Mouse (Mus musculus): ENCODE measurements around the gene Emx1. TPM values are rescaled to one million over a fixed set of nuclear protein-coding genes. Genes with fewer than 3 reads are reported as not detected.

Emx1 gene
- polyA plus RNA-seq, 1 experiment from 2014 or later = 68.6 TPM

DNA sequence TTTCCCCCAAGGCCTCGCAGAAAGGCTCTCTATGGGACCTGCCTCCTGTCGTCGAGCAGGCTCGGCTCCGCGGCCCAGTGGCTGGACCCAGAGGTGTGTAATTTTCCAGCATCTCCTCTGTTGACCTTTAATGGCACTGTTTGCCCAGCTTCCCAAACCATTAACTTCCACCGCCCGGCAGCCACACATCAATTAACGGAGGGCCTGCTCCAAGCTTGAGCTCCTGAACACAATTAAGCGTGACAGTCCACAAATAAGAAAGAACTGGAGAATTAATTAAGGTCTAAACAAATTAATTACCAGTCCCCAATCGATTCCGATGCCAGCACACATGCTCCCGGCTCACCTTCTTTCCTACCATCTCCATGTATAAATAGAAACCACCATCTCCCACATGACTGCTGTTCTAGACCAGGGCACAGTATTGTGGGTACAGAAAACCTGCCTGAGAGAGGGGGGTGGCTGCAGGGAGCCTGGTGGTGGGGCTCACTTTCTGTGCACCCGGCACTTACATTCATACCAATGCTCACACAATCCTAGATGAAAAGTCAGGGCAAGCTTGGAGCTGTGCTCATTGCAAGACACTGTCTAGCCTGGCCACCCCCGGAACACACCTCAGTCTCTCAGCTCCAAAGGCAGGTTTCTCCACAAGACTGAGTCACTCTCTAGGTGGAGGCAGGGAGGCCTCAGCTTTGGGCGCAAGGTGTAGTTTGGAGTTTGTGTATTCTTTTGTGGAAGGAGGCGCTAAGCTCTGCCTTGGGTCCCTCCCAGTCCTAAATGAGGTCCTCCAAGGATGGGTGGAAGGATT lies 65.2 kb downstream of the Emx1 start:
- H3K27ac ChIP-seq (ENCODE audit: low read depth, low read length) = no peak overlapping the region
- no peaks in the 10 kb centered on the region for H3K36me3 ChIP-seq (ENCODE audit: control insufficient read depth, insufficient read depth, low read length)
- ATAC-seq (peak; percentile 58), DNase-seq (ENCODE audit: low spot score) (peak; percentile 61)
- 40% methylated on average over 17 of the region's 17 CpGs for WGBS
- no peak overlapping the region for H3K9ac ChIP-seq (ENCODE audit: low read length)
- no peak overlapping the region for H3K4me3 ChIP-seq (ENCODE audit: low read depth, low read length)
- H3K9me3 ChIP-seq (replicated peaks; ENCODE audit: control insufficient read depth, low read length) = no peaks in the 10 kb centered on the region
- peaks cover 4% of the 10 kb centered on the region; the same call in 1 of the 2 replicates for H3K4me1 ChIP-seq (ENCODE audit: control insufficient read depth, insufficient read depth, low read length)
- no peaks in the 10 kb centered on the region for H3K27me3 ChIP-seq (replicated peaks; ENCODE audit: control insufficient read depth, insufficient read depth, low read length)
- no peak overlapping the region for H3K4me2 ChIP-seq (ENCODE audit: low read length)

DNA sequence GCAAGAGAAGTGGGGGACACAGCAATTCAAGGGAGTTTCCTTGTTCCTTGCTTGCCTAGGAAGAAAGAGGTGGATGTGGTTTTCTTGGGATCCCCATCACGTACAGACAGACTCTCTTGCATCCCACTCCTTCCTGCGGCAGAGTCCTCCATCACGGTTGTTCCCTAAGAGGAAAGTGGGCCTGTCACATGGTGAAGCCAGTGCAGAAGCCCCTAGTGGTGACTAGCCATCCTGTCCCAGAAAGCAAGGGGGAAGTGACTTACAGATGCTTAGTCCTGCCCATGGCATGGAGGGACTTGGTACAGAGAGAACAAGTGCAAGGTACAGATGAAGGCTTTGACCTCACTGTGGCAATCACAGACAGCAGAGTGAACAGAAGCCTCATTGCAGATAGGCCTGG lies 66.0 kb downstream of the Emx1 start:
- no peak for ATAC-seq
- Histone ChIP-seq H3K9me3 (replicated peaks; ENCODE audit: control insufficient read depth, low read length) (no peaks in the 10 kb centered on the region), H3K36me3 (ENCODE audit: control insufficient read depth, insufficient read depth, low read length) (no peaks in the 10 kb centered on the region), H3K27me3 (replicated peaks; ENCODE audit: control insufficient read depth, insufficient read depth, low read length) (no peaks in the 10 kb centered on the region), H3K4me1 (ENCODE audit: control insufficient read depth, insufficient read depth, low read length) (peaks cover 4% of the 10 kb centered on the region; the same call in 1 of the 2 replicates), H3K4me2 (ENCODE audit: low read length) (no peak overlapping the region), H3K9ac (ENCODE audit: low read length) (no peak overlapping the region), H3K27ac (ENCODE audit: low read depth, low read length) (no peak overlapping the region), H3K4me3 (ENCODE audit: low read depth, low read length) (no peak overlapping the region)
- DNase-seq (ENCODE audit: low spot score) = no peak
- WGBS = 74% methylated on average over 3 of the region's 3 CpGs

Other genes starting within 250 kb of the Emx1 start
- 39.0 and 55.3 TPM in 2 replicates for gene Exoc6b, start 117.9 kb upstream of the Emx1 start, polyA plus RNA-seq (2014; fragmentation: Nextera tagmentation; extraction: Ambion mirVana)
- gene Spr, start 49.7 kb upstream of the Emx1 start, polyA plus RNA-seq (2014; fragmentation: Nextera tagmentation; extraction: Ambion mirVana) = 57.6 and 59.4 TPM in 2 replicates
- gene Sfxn5, start 146.0 kb downstream of the Emx1 start, polyA plus RNA-seq (2014; fragmentation: Nextera tagmentation; extraction: Ambion mirVana) = 15.2 and 15.7 TPM in 2 replicates
- 9.2 and 12.7 TPM in 2 replicates for gene Rab11fip5, start 187.2 kb downstream of the Emx1 start, polyA plus RNA-seq (2014; fragmentation: Nextera tagmentation; extraction: Ambion mirVana)
- not detected in 2 replicates for gene Noto, start 236.4 kb downstream of the Emx1 start, polyA plus RNA-seq (2014; fragmentation: Nextera tagmentation; extraction: Ambion mirVana)
- gene Smyd5, start 244.6 kb downstream of the Emx1 start, polyA plus RNA-seq (2014; fragmentation: Nextera tagmentation; extraction: Ambion mirVana) = 37.2 and 41.3 TPM in 2 replicates

Measured in forebrain, embryonic 14.5 days (tissue).